Comparison of ENCODE assay signal across 8 mouse cellular contexts in the genomic region with DNA sequence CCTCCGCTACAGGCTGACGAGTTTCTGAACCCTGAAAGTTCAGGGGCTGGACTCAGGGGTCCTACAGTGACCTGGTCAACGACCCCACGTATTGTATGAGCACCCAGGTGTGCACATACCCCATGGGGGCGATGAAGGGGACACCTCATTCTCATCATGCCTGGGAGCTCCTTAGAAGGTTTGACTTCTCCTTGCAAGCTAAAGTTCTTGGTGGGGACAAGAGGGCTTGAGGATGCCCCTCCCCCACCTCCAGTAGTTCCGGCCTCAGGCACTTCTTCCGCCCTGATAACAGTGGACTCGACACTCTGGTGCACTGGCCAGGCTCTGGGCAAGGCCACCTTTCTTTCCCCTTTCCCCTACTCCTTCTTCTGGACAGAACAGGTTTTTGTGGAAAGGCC. TPM values are rescaled to one million over a fixed set of nuclear protein-coding genes. Genes with fewer than 3 reads are reported as not detected.
DNase-seq lines count a peak whose midpoint lies in the region; ATAC-seq lines count a peak whose summit lies in the region.

No protein-coding gene starts in this region.

- H3K27me3 ChIP-seq in kidney, embryonic 16.5 days (ENCODE audit: insufficient read depth, low read length) = 0 out of 2 replicates have a peak, but pooled peaks cover 10% of the 10 kb centered on the region
- peaks cover 26% of the 10 kb centered on the region for H3K27me3 ChIP-seq in embryonic facial prominence, embryonic 12.5 days
- H3K27me3 ChIP-seq in intestine, embryonic 16.5 days (replicated peaks; ENCODE audit: control insufficient read depth, insufficient read depth, low read length) = no peaks in the 10 kb centered on the region
- H3K27me3 ChIP-seq in stomach, embryonic 16.5 days (ENCODE audit: control insufficient read depth, insufficient read depth, low read length) = no peaks in the 10 kb centered on the region

- H3K9me3 ChIP-seq in kidney, embryonic 16.5 days (ENCODE audit: low read length) = no peaks in the 10 kb centered on the region
- no peaks in the 10 kb centered on the region for H3K9me3 ChIP-seq in embryonic facial prominence, embryonic 12.5 days
- H3K9me3 ChIP-seq in intestine, embryonic 16.5 days (ENCODE audit: control insufficient read depth, low read length) = no peaks in the 10 kb centered on the region
- H3K9me3 ChIP-seq in stomach, embryonic 16.5 days (replicated peaks; ENCODE audit: control insufficient read depth, low read length) = no peaks in the 10 kb centered on the region

- H3K4me2 ChIP-seq in kidney, embryonic 16.5 days (replicated peaks; ENCODE audit: low read depth, low read length) = peak overlapping the region; percentile 71
- peak overlapping the region; percentile 74 for H3K4me2 ChIP-seq in embryonic facial prominence, embryonic 12.5 days (replicated peaks)
- peak overlapping the region; percentile 59 for H3K4me2 ChIP-seq in intestine, embryonic 16.5 days (ENCODE audit: low read depth, low read length)
- H3K4me2 ChIP-seq in stomach, embryonic 16.5 days (ENCODE audit: low read depth, low read length) = peak overlapping the region; percentile 84

- peak overlapping the region; percentile 71 for H3K9ac ChIP-seq in kidney, embryonic 16.5 days (replicated peaks; ENCODE audit: low read length)
- H3K9ac ChIP-seq in embryonic facial prominence, embryonic 12.5 days = no peak overlapping the region
- H3K9ac ChIP-seq in intestine, embryonic 16.5 days (ENCODE audit: low read depth, low read length) = peak overlapping the region; percentile 76
- H3K9ac ChIP-seq in stomach, embryonic 16.5 days (ENCODE audit: low read length) = peak overlapping the region; percentile 81

- peak overlapping the region; percentile 72 for H3K4me3 ChIP-seq in kidney, embryonic 16.5 days (ENCODE audit: low read length)
- peak overlapping the region; percentile 51 for H3K4me3 ChIP-seq in embryonic facial prominence, embryonic 12.5 days
- H3K4me3 ChIP-seq in intestine, embryonic 16.5 days (ENCODE audit: low read length) = peak overlapping the region; percentile 61
- peak overlapping the region; percentile 66 for H3K4me3 ChIP-seq in stomach, embryonic 16.5 days (replicated peaks; ENCODE audit: low read length)

- WGBS in kidney, embryonic 16.5 days = 17% methylated on average over 8 of the region's 8 CpGs
- WGBS in embryonic facial prominence, embryonic 12.5 days = 8% methylated on average over 8 of the region's 8 CpGs
- WGBS in intestine, embryonic 16.5 days = 9% methylated on average over 8 of the region's 8 CpGs
- WGBS in stomach, embryonic 16.5 days = 9% methylated on average over 8 of the region's 8 CpGs

- peaks cover 10% of the 10 kb centered on the region; the same call in 1 of the 2 replicates for H3K36me3 ChIP-seq in kidney, embryonic 16.5 days (ENCODE audit: insufficient read depth, low read length)
- H3K36me3 ChIP-seq in embryonic facial prominence, embryonic 12.5 days = no peaks in the 10 kb centered on the region
- H3K36me3 ChIP-seq in intestine, embryonic 16.5 days (ENCODE audit: control insufficient read depth, insufficient read depth, low read length) = no peaks in the 10 kb centered on the region
- H3K36me3 ChIP-seq in stomach, embryonic 16.5 days (ENCODE audit: control insufficient read depth, insufficient read depth, low read length) = 0 out of 2 replicates have a peak, but pooled peaks cover 5% of the 10 kb centered on the region

- no peak overlapping the region for H3K27ac ChIP-seq in kidney, embryonic 16.5 days (ENCODE audit: low read length)
- H3K27ac ChIP-seq in embryonic facial prominence, embryonic 12.5 days = no peak overlapping the region
- peak overlapping the region; percentile 20; the same call in 1 of the 2 replicates for H3K27ac ChIP-seq in intestine, embryonic 16.5 days (ENCODE audit: low read length)
- 0 out of 2 replicates have a peak overlapping the region, but pooled peaks have one; percentile 16 for H3K27ac ChIP-seq in stomach, embryonic 16.5 days (ENCODE audit: low read length)

- H3K4me1 ChIP-seq in kidney, embryonic 16.5 days (ENCODE audit: insufficient read depth, low read length) = peaks cover 7% of the 10 kb centered on the region; the same call in 1 of the 2 replicates
- no peaks in the 10 kb centered on the region for H3K4me1 ChIP-seq in embryonic facial prominence, embryonic 12.5 days
- no peaks in the 10 kb centered on the region; the same call in 1 of the 2 replicates for H3K4me1 ChIP-seq in intestine, embryonic 16.5 days (ENCODE audit: control insufficient read depth, insufficient read depth, low read length)
- H3K4me1 ChIP-seq in stomach, embryonic 16.5 days (ENCODE audit: control insufficient read depth, insufficient read depth, low read length) = no peaks in the 10 kb centered on the region

- DNase-seq in kidney, adult 9 months = no peak
- DNase-seq in lung, postnatal 25 days (ENCODE audit: low spot score) = peak; percentile 47
- no peak for DNase-seq in cerebellum, adult 8-10 months
- no peak for DNase-seq in cerebellum, postnatal 36 days

- ATAC-seq in kidney, embryonic 16.5 days (ENCODE audit: low FRiP score, low TSS enrichment) = peak; percentile 37; the same call in 1 of the 2 replicates
- ATAC-seq in embryonic facial prominence, embryonic 12.5 days (ENCODE audit: insufficient number of reproducible peaks, insufficient read depth, low FRiP score, low TSS enrichment) = 0 out of 2 replicates have a peak, but pooled peaks have one; percentile 13
- ATAC-seq in intestine, embryonic 16.5 days = peak; percentile 69
- ATAC-seq in stomach, embryonic 16.5 days (ENCODE audit: insufficient read depth, low FRiP score) = peak; percentile 61; the same call in 1 of the 2 replicates

RNA-seq across cellular contexts. Expression of gene Stxbp2, which starts 0.7 kb away (rescaled TPM):
- polyA plus RNA-seq in kidney, embryonic 16.5 days (2015; fragmentation: Nextera tagmentation; extraction: Ambion mirVana) = 102 and 105 TPM in 2 replicates
- 27.4 and 28.8 TPM in 2 replicates for polyA plus RNA-seq in embryonic facial prominence, embryonic 12.5 days (2016; fragmentation: Nextera tagmentation; extraction: Ambion mirVana)
- 161 and 169 TPM in 2 replicates for polyA plus RNA-seq in intestine, embryonic 16.5 days (2015; fragmentation: Nextera tagmentation; extraction: Ambion mirVana)
- polyA plus RNA-seq in stomach, embryonic 16.5 days (2015; fragmentation: Nextera tagmentation; extraction: Ambion mirVana) = 121 and 144 TPM in 2 replicates

RNA-seq across cellular contexts. Expression of gene Pcp2, which starts 6.1 kb away (rescaled TPM):
- polyA plus RNA-seq in kidney, embryonic 16.5 days (2015; fragmentation: Nextera tagmentation; extraction: Ambion mirVana) = 0.48 and 0.51 TPM in 2 replicates
- polyA plus RNA-seq in embryonic facial prominence, embryonic 12.5 days (2016; fragmentation: Nextera tagmentation; extraction: Ambion mirVana) = 1.5 and 2.0 TPM in 2 replicates
- 0.29 TPM in 1 of 2 replicates, not detected in the other for polyA plus RNA-seq in intestine, embryonic 16.5 days (2015; fragmentation: Nextera tagmentation; extraction: Ambion mirVana)
- polyA plus RNA-seq in stomach, embryonic 16.5 days (2015; fragmentation: Nextera tagmentation; extraction: Ambion mirVana) = 0.19 TPM in 1 of 2 replicates, not detected in the other

RNA-seq across cellular contexts. Expression of gene Pet100, which starts 10.1 kb away (rescaled TPM):
- polyA plus RNA-seq in kidney, embryonic 16.5 days (2015; fragmentation: Nextera tagmentation; extraction: Ambion mirVana) = 85.9 and 90.4 TPM in 2 replicates
- 103 and 110 TPM in 2 replicates for polyA plus RNA-seq in embryonic facial prominence, embryonic 12.5 days (2016; fragmentation: Nextera tagmentation; extraction: Ambion mirVana)
- polyA plus RNA-seq in intestine, embryonic 16.5 days (2015; fragmentation: Nextera tagmentation; extraction: Ambion mirVana) = 86.6 and 86.9 TPM in 2 replicates
- polyA plus RNA-seq in stomach, embryonic 16.5 days (2015; fragmentation: Nextera tagmentation; extraction: Ambion mirVana) = 91.3 and 106 TPM in 2 replicates

RNA-seq across cellular contexts. Expression of gene Xab2, which starts 10.4 kb away (rescaled TPM):
- polyA plus RNA-seq in kidney, embryonic 16.5 days (2015; fragmentation: Nextera tagmentation; extraction: Ambion mirVana) = 75.2 and 76.9 TPM in 2 replicates
- polyA plus RNA-seq in embryonic facial prominence, embryonic 12.5 days (2016; fragmentation: Nextera tagmentation; extraction: Ambion mirVana) = 65.1 and 66.7 TPM in 2 replicates
- polyA plus RNA-seq in intestine, embryonic 16.5 days (2015; fragmentation: Nextera tagmentation; extraction: Ambion mirVana) = 45.9 and 48.1 TPM in 2 replicates
- 50.8 and 60.3 TPM in 2 replicates for polyA plus RNA-seq in stomach, embryonic 16.5 days (2015; fragmentation: Nextera tagmentation; extraction: Ambion mirVana)

RNA-seq across cellular contexts. Expression of gene Retn, which starts 24.1 kb away (rescaled TPM):
- polyA plus RNA-seq in kidney, embryonic 16.5 days (2015; fragmentation: Nextera tagmentation; extraction: Ambion mirVana) = 0.31 and 0.55 TPM in 2 replicates
- 0.38 TPM in 1 of 2 replicates, not detected in the other for polyA plus RNA-seq in embryonic facial prominence, embryonic 12.5 days (2016; fragmentation: Nextera tagmentation; extraction: Ambion mirVana)
- not detected in 2 replicates for polyA plus RNA-seq in intestine, embryonic 16.5 days (2015; fragmentation: Nextera tagmentation; extraction: Ambion mirVana)
- not detected in 2 replicates for polyA plus RNA-seq in stomach, embryonic 16.5 days (2015; fragmentation: Nextera tagmentation; extraction: Ambion mirVana)

Comparison
In these comparisons a context has a peak if more than half of its experiments do, and no peak if none do; other contexts are left out.
1. ATAC-seq: peak in every context shown above with its lines; median percentile 69 in intestine, embryonic 16.5 days; 61 in stomach, embryonic 16.5 days; 37 in kidney, embryonic 16.5 days; 13 in embryonic facial prominence, embryonic 12.5 days.
2. H3K27ac ChIP-seq: peak in intestine, embryonic 16.5 days (single experiment) and stomach, embryonic 16.5 days (single experiment); none in kidney, embryonic 16.5 days (single experiment) and embryonic facial prominence, embryonic 12.5 days (single experiment).
3. Peak in every context shown above with its lines, with median percentiles within 50 percentile points of each other: H3K4me2 ChIP-seq and H3K4me3 ChIP-seq.